Mouse (Mus musculus) kidney, adult 2 months (tissue): Measurements from ENCODE around the gene Tnip2.

ENCODE experiments used
- CTCF ChIP-seq: fragments of 200-500 bp; conservative IDR thresholded peaks from 2 replicates; pipeline ENCODE4 v1.5.1; 2011; ENCODE audit warnings: low read depth, mild to moderate bottlenecking, control low read depth, low read length, moderate library complexity, mixed read lengths; ENCODE audit not compliant: insufficient read depth, insufficient read length
- POLR2A ChIP-seq: fragments of 200-500 bp; IDR thresholded peaks from one replicate; pipeline ENCODE4 v1.6.1; 2011; ENCODE audit warnings: low read depth, low read length, control low read depth

- TF ChIP-seq CTCF (no peak), POLR2A (no peak)
These were observed 35.9 kb upstream of the Tnip2 start for GRCm38 (mm10) chr5:34549483-34550221.
